Mouse (Mus musculus) adrenal gland, postnatal 36 days (tissue): ENCODE results near the gene Rras2. TPM values are rescaled to one million over a fixed set of nuclear protein-coding genes. Genes with fewer than 3 reads are reported as not detected.

Experiments
- DNase-seq, 2 experiments: peaks; one replicate each; pipeline ENCODE4 v3.0.0; 2021; ENCODE audit warnings: mixed read lengths in 1 of 2
- total RNA-seq, 2 experiments: library from RNA; stranded (reverse); gene quantifications; 2 replicates each; pipeline ENCODE4 v1.2.3; 2021

The Rras2 gene
- total RNA-seq, 2 experiments from 2014 or later = 27.5 to 39.3 TPM

DNA sequence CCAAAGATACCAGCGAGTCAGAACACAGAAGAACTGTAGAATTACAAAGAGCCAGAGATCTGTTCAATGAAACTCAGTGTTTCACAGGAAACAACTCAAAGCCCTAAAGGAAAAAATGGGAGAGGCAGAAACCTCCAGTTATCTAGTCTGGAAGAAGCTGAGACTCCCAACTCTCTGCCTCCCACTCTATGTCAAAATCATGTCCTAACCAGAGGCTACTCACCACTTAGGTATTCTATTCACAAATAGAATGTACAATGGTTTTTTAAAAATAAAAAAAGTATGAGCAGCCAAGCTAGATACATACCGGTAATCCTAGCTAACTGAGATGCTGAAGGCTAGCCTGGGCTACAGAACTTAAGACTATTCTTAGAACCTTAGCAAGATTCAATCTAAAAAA, 3.3 kb downstream of the Rras2 start:
- no peak for DNase-seq

DNA sequence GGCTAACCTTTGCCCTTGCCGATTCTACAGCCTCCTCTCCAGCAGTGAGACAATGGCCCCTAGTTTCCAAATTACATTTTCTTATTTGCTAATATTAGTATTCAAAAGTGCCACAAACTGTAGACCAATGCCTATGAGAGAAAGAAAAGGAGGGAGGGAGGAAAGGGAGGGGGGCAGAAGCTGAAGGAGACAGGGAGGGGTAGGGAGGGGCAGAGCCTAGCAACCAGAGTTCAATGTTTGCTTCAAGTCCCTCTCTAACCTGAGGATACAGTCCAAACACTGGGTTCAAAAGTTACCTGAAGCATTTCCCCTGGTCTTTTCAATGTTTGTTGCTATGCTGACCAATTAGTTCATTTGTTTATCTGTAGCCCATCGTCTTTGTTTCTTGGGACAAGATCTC, 7.1 kb downstream of the Rras2 start:
- no peak for DNase-seq

DNA sequence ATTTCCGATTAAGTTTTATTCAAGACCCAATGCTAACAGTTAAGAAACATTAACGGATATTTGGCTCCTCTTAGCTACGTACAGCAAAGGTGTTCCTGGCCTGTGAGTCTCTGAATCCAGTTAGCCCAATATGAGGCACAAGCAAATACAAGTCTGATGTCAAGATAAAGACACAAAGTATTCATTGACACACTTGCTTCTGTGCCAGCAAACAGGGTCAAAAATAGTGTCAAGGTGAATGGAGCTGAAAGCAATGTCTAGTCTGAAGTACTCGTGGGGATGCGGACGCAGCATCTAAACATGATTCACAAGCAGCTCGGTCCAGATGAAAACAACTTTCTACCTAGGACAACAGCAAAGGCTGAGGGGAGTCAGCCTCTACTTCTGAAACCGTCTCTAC, 11.7 kb downstream of the Rras2 start:
- no peak for DNase-seq

DNA sequence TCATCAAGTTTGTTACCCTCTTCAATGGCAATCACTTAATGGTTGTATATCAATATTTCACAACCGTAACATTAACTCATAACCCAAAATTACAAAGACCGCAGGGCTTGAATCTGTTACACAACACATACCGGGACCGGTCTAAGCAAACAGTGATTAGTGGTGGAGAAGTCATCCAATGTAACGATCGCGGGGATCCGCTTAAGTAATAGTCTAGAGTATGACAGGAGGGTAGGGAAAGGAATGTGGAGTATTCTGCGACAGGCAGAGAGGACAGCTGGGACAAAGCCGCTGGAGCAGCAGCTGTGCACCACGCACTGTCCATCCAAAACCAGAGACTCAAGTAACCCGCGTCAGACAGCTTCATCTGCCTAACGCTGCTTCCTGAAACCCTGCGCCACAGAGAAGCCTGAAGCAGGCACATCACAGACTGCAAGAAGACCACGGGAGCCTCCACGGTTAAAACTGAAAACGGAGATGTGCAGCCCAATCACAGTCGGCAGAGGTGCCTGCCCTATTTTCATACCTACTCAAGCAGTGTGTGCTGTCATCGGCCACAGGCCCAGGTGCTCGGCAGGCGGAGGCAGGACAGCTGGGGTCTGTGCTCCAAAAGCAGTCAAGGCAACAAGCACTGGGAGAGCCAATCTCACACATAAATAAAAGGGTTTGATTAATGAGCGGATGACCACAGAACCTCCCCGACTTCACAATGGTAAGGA, 13.8 kb downstream of the Rras2 start:
- DNase-seq = no peak

DNA sequence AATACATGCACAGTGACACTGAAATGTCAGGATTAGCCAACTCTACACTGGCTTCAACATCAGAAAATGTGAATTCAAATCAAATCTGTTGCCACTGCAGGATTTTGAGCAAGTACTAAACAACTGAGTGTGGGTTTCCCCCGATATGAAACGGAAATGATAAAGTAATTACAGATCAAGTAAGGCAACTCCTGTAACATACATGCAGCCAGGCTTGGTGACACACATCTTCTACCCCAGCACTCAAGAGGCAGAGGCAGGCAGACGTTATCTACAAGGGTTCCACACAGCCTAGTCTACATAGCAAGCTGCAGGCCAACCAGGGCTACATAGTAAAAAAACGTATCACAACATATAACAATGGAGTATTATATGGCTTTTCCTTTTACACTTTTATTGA, 14.4 kb downstream of the Rras2 start:
- no peak for DNase-seq

DNA sequence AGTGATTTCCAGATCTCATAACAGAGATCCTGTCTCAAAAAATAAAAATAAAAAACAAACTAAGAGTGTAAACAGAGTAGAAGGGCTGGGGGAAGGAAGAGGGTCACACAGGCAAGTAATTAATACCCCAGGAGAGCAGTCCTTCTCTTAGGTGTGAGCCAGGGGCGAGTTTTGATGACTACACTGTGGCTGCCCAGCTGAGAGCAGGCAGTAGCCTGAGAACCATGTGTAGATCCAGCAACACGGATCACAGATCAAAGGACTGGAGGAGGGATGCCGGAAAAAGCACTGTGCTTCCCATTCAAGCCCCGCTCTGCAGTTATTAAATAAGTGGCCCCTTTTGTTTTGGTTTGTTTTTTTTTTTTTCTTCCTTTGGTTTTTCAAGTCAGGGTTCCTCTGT, 15.0 kb downstream of the Rras2 start:
- DNase-seq = no peak

DNA sequence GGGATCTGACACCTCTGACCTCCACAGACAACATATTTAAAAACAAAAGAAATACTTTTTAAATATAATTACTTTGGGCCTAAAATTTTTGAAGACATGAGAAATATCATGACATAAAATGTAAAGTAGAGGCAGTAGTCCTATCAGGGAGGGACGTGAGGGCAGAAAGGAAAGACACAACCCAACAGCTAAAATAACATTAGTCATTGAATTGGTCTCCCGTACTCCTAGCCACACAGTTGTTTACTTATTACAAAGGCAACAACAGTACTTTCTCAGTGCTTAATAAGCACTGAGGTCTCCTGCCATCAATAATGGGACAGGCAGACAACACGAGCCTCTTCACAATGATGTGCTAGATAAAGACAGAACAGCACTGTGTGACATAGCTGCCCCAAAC, 16.2 kb downstream of the Rras2 start:
- DNase-seq = no peak

DNA sequence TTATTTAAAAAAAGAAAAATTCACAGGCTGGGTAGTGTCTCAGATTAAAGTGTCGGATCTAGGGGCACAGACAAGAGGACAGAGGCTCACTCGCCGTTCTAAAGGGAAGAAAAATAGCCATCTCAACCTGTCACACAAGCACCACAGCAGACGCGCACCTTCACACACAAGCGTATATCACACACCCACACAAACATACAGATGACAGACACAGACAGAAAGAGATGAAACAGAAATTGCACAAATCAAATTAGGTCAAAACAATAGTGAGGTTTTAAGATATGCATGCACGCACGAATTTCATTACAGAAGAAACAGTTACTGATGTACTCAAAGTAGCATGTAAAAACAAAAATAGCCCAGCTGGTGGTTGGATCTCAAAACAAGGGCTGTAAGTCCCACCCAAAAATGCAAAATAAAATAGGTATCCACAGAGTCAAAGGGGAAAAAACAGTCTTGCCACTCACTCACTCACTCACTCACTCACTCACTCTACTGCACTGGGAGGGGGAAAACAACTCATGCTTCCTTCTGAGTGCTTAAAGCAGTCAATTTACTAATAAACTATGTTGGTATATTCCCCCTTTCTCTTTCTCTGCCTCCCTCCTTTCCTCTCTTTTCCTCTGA, 23.9 kb downstream of the Rras2 start:
- no peak for DNase-seq

DNA sequence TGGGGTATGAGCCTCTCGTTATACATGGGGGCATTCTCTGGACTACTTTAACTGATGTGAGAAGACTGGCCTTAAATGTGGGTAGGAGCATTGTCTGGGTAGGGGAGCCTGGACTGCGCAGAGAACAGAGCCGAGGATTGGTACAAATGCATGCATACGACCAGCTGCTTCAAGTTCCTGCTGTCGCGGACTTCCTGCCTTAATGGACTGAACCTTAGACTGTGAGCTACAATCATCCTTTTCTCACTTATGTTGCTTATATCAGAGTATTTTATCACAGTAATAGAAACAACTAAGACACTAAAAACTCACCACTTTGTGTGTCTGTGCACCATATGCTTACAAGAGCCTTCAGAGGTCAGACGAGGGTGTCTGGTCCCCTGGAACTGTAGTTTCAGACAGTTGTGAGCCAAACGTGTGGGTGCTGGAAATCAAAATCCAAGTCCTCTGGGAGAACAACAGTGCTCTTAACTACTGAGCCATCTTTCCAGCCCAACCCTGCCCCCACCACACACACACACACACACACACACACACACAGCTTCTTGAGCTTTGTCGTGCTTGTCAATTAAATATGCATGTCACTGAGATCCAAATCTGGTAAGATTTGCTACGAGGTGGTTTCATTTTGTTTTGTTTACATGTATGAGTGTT, 26.6 kb downstream of the Rras2 start:
- DNase-seq = no peak

DNA sequence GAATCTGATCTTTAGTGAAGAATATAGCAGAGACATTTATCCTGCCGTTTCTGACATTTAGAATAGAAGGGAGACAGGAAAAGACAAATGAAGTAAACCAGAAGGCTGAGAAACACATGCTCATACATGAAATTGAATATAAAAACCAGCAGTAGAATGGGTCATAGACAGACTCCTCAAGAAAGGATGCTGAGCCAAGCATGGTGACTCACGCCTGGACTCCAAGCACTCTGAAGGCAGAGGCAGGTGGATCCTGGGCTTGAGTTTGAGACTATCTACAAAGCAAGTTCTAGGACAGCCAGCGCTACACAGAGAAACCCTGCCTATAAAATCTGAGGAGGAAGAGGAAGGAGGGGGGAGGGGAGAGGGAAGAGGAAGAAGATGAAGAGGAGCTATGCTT, 27.4 kb downstream of the Rras2 start:
- no peak for DNase-seq

DNA sequence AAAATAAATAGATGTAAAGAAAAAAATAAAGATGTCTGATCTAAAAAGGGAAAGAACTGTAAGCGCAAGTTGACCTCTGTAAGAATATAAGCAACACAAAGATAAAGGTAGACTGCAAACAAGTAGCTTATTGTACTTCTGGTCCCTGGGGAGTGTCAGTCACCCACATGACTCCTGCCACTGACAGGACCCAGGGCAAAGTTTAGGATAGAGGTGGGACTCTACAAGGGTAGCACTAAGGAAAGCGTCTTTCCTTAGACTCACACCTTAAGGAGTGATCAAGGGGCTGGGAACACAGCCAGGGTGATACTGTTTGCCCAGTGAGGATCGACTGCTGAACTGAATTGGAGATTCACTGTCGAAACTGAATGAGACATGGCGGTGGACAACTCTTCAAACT, 28.7 kb downstream of the Rras2 start:
- DNase-seq = no peak

DNA sequence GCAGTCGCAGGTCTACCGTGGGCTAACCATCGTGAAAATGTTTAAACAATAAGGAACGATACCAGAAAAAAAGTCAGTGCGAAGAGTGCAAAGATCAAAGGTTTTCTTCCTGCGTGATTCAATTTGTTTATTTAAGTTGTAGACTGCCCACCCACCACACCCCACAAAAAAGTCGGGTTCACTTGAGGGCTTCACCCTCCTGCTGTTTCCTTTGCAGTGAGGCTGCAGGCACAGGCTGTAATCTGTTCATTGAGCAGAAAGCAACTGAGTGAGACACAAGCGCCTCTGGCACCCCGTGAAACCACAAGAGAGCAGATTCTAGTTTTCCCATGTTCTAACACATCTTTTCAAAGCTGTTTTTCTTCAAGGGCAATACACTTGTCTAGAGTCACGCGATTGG, 29.6 kb downstream of the Rras2 start:
- DNase-seq = no peak

DNA sequence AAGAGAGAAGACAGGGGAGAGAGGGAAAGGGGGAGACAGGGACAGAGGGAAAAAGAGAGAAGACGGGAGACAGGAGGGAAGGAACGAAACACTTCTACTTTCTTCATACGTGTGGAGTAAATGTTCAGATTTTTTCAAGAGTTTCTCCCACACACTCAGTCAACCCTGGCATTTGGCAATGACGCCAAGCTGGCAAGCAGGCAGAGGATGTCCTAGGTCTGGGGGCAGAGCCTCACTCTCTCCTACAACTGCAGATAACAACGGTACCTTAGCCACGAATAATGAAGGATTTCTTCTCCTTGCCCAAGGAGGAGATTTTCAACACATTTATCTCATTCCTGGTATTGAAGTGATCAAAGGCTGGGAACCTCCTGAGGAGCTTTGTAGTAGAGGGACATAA, 30.2 kb downstream of the Rras2 start:
- peak; percentile 68 to 73 for DNase-seq

DNA sequence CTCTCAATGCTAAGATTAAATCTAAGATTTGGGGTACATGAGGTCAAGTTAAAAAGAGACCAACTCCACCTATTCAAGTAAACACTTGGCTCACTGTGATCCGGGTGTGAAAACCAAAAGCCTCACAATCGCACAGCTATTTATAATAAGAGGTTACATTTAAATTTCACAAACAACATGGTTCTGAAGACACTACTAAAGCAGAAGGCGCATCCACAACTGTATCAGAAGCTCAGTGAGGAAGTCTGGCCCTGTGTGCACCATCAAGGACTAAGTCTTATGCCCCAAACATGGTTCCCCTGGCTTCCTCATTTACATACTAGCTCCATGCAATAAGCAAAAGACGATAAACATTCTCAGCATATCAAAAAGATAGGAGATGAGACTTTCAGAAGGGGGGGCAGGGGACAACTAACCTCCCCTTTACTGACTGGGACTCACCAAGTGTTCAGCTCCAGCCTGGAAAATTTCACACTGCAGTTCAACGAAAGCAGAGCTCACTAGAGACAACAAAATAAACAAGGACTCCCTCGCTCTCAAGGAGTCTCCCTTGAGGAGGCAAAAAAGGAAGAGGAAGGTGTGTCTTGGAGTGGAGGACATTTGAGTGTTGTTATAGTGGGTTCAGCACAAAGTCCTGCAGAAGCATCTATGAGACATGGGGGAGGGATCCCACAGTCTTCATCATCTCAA, 31.4 kb downstream of the Rras2 start:
- DNase-seq = no peak

DNA sequence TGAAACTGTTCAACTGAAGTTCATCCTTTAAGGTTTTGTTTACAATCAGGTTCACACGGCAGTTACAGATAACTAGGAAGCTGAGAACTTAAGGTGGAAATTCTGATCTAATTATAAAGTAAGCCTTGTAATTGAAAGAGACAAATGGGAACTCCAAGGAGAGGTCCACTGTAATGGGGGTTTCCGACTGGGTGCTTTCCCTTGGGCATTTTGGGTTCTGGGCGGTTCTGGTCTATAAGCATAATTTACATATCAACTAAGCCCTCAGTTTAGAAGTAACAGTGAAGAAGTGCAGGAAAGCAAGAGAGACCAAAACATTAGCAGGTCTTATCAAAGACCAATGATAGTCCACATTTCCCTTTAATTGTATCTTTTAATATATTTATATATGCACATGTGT, 33.8 kb downstream of the Rras2 start:
- no peak for DNase-seq

DNA sequence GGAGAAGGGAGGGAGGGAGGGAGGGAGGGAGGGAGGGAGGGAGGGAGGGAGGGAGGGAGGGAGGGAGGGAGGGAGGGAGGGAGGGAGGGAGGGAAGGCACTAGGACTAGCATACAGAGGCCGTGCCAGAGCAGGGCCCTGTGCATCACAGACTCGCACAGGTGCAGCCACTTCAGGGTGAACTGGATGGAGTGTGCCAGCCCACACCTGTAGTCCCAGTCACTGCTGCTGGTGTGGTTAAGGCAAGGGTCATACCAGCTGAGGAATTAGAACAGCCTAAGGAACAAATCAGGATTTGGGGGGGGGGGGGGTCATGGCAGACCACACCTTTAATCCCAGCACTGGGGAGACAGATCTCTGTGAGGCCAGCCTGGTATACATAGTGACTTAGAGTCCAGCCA, 34.5 kb downstream of the Rras2 start:
- no peak for DNase-seq

DNA sequence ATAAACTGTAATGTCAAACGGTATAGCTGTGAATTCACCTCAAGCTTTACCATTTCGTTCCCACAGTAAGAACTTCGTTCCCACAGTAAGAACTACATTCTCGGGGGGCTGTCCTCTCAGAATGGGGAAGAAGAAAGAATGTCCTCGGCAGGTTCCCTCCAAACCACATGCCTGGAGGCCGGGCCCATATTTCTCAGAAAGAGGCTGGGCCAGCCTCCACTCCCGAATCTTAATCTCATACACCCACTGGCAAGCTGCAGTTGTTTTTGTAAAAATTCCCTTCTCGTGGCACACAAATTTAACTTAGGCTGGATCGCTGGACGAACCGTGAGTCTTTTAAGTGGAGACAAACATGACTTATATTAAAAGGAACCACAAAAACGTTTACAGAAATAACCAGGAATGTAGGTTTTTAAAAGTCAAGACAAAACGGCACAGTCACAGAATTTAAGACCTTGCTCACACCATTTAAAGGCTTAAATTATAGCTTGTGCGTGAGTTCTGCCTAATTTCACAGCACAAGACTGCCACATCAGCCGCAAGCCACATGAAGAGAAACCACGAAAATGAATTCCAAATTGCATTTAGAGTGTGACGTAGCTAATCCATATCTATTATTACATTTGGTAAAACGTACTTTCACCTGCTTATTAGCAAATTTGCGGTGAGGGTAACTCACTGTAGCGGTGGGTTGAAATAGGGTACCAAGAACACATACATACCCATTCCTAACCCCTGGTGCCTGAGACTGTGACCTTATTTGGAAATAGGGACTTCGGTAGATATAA, 35.8 kb downstream of the Rras2 start:
- DNase-seq = no peak

DNA sequence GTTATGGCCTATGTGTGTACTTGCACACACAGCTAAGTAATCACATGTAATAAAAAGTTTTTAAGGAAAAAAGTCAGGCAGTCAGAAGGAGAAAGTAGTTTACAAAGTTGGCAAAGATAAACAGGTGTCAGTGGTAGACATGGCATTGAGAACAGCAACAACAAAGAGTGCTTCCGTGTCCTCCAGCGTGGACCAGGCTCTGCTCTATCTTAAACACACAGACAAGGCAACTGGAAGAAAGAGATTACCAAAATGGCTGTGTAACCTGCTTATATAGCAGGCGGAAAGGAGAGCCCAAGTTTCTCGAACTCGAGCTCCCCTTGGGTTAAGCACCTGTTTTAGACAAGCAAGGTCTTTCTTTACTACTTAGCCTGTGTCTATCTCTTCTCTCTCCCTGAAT, 37.3 kb downstream of the Rras2 start:
- DNase-seq = no peak

DNA sequence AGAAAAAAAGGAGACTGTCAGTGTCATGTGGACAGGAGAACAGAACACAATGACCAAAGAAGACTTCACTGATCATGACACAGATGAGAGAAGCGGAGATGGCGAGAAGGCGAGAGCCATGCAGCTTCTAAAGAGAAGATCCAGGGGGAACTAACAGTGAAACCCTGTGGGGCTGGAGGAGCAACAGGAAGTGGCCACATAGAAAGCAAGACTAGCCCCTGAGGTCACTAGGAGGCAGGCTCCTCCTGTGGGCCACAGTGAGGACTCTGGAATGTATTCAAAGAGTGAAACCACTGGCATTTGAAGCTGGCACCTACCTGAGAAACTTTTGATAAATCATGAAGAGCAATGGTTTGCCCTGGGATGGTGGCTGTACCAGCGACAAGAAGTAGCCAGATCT, 38.2 kb downstream of the Rras2 start:
- DNase-seq = no peak

DNA sequence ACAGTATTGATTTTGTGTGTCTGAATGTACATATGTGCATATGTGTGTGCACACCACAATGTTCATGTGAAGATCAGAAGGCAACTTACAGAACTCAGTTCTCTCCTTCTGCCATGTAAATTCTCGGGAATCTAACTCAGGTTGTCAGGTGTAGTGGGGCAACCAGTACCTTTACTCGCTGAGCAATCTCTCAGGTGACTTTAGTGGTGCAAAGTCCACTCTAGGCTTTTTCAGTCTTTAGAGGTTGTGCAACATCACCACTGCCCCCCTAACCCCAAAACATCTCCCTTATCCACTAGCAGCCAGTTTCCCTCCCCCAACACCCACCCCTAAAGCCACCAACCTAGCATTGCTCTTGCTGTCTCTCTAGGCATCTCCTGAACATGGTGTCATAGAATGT, 43.0 kb downstream of the Rras2 start:
- DNase-seq = no peak

DNA sequence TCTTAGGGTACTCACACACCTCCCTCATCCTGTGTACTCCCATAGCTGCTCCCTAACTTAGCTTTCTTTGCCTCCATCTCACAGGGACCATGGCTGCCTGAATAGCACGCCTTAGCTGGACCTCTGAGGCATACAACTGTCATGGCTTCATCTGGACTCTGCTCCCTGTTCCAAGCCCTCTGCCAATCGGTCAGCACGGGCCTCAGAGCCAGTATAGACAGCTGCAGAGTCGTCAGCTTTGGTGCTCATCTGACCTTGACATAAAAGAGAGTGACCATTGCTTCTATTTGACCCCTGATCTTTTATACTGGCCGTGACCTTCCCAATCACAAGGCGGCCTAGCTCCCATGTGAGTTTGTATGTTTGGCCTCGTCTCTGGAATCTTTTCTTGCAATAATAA, 43.4 kb downstream of the Rras2 start:
- DNase-seq = peak; percentile 20 to 22

DNA sequence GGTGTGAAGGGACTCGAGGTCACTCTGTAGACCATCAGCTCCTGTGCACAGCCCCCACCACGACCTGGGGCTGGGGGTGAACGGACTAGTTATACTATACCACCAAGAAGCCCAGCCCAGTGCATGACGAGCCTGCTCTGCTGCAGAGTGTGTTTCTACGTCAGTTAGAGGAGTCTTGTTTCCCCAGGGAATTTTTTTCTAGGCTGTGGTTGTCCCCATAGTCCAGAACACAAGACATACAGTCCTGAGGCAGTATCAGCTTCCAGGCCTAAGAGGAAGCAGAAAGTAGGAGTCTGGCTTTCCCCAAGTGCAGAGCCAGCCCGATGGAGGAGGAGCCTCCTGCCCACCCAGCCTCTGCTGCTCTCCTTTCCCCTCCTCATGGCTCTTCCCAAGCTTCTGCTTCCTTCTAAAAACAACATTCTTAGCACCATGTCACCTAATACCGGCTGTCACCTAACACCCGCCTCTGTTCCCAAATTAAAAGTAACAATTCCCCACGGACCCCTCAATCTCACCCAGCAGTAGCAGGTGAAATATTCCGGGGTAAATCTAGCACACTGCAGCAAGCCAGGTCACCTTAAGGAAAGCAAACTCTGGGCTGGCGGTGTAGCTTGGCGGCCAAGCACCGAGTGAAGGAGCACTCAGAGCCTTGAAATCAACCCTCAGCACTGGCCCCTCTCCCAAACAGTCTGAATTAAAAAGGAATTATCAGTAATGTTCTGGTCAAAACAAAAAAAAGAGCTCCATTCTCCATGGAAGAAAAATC, 45.5 kb downstream of the Rras2 start:
- no peak for DNase-seq
